Mouse (Mus musculus) embryonic facial prominence, embryonic 13.5 days (tissue): ENCODE measurements at regions not wholly inside any gene's neighbourhood (a gene's known extent, or its start where the extent isn't known, plus 50 kb on each side); places are given as distances from the start of the nearest gene placed in this dataset.

Source experiments
- ATAC-seq: fragments of 200-750 bp; cut with Nextera tagmentation; 2 replicates; pipeline ENCODE4 v1.8.0; 2017; ENCODE audit warnings: low read depth; ENCODE audit not compliant: insufficient number of reproducible peaks, insufficient read depth, low FRiP score, low TSS enrichment
- H3K27ac ChIP-seq: fragments of 300-500 bp; sonication (generic); 2 replicates; pipeline ENCODE4 v1.5.1; 2015; ENCODE audit warnings: moderate library complexity, mild to moderate bottlenecking, inconsistent platforms
- H3K27me3 ChIP-seq: fragments of 300-500 bp; sonication (generic); 2 replicates; pipeline ENCODE4 v1.6.1; 2015; ENCODE audit warnings: mild to moderate bottlenecking, inconsistent platforms
- H3K36me3 ChIP-seq: fragments of 300-500 bp; sonication (generic); 2 replicates; pipeline ENCODE4 v1.6.1; 2015; ENCODE audit warnings: mild to moderate bottlenecking, inconsistent platforms
- H3K4me1 ChIP-seq: fragments of 300-500 bp; sonication (generic); 2 replicates; pipeline ENCODE4 v1.6.1; 2015; ENCODE audit warnings: inconsistent platforms
- H3K4me2 ChIP-seq: fragments of 300-500 bp; sonication (generic); 2 replicates; pipeline ENCODE4 v1.6.1; 2015; ENCODE audit warnings: moderate library complexity, mild to moderate bottlenecking, inconsistent platforms
- H3K4me3 ChIP-seq: fragments of 300-500 bp; sonication (generic); 2 replicates; pipeline ENCODE4 v1.5.1; 2015; ENCODE audit warnings: mild to moderate bottlenecking, inconsistent platforms
- H3K9ac ChIP-seq: fragments of 300-500 bp; sonication (generic); 2 replicates; pipeline ENCODE4 v1.6.1; 2015; ENCODE audit warnings: mild to moderate bottlenecking, inconsistent platforms
- H3K9me3 ChIP-seq: fragments of 300-500 bp; sonication (generic); 2 replicates; pipeline ENCODE4 v1.6.1; 2016; ENCODE audit warnings: inconsistent platforms
- WGBS: fragments of 180-500 bp; shearing (Covaris S2); methylation state at CpG from one replicate; pipeline ENCODE4 v1.1.7; 2015; ENCODE audit warnings: mixed read lengths; 5-methylcytosine and 5-hydroxymethylcytosine counted together

DNA sequence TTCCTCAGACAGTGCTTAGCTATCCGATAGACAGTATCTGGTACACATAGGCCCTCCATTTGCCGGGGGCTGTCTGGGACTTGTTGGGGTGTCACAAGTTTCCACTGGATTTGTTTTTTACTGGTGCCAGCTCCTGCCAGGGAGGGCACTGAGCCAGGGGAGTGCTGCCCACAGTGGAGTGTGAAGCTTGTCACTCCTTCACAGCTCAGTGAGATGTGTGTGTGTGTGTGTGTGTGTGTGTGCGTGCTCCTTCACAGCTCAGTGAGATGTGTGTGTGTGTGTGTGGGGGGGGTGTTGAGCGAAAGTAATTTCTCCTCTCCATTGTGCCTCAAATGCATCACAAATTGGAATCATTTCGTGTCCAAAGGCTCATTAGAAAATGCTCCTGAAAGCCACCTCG is 632.5 kb upstream of the Auts2 start:
- Histone ChIP-seq H3K4me2 (no peak overlapping the region), H3K9ac (no peak overlapping the region), H3K4me1 (peaks cover 16% of the 10 kb centered on the region), H3K9me3 (no peaks in the 10 kb centered on the region), H3K27me3 (no peaks in the 10 kb centered on the region), H3K27ac (no peak overlapping the region), H3K4me3 (no peak overlapping the region), H3K36me3 (no peaks in the 10 kb centered on the region)
- WGBS = 91% methylated on average over 6 of the region's 6 CpGs
- ATAC-seq = no peak

GRCm38 (mm10) chr5:133173155-133173723 is 630.1 kb upstream of the Auts2 start:
- Histone ChIP-seq H3K4me2 (no peak overlapping the region), H3K4me1 (peaks cover 19% of the 10 kb centered on the region), H3K27me3 (no peaks in the 10 kb centered on the region), H3K4me3 (no peak overlapping the region), H3K9me3 (no peaks in the 10 kb centered on the region), H3K27ac (no peak overlapping the region), H3K9ac (no peak overlapping the region), H3K36me3 (no peaks in the 10 kb centered on the region)
- WGBS = 25% methylated on average over 6 of the region's 6 CpGs
- peak; percentile 87 for ATAC-seq

DNA sequence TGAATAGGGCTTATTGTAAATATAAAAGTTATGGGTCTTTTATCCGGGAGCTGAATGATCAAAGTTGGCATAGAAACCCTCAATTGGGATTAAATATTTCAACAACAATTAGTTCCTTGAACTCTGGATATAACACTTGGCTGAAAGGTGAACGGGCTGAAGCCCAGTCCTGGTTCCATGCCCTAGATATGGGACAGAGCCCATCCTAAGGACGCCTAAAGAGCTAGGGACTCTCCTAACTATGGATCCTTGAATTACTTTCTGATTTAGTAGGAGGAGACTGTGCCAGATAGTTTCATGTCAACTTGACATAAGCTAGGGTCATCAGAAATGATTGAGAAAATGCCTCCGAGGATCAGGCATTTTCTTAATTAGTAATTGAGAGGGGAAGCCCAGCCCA is 629.5 kb upstream of the Auts2 start:
- H3K27me3 ChIP-seq = no peaks in the 10 kb centered on the region
- H3K4me3 ChIP-seq = no peak overlapping the region
- no peak overlapping the region for H3K27ac ChIP-seq
- no peaks in the 10 kb centered on the region for H3K9me3 ChIP-seq
- H3K36me3 ChIP-seq = no peaks in the 10 kb centered on the region
- ATAC-seq = no peak
- 71% methylated on average over 4 of the region's 4 CpGs for WGBS
- no peak overlapping the region for H3K9ac ChIP-seq
- H3K4me1 ChIP-seq = peaks cover 19% of the 10 kb centered on the region
- H3K4me2 ChIP-seq = no peak overlapping the region

- ATAC-seq = no peak
- Histone ChIP-seq H3K36me3 (no peaks in the 10 kb centered on the region), H3K4me1 (peaks cover 32% of the 10 kb centered on the region), H3K27ac (no peak overlapping the region), H3K4me3 (no peak overlapping the region), H3K9me3 (no peaks in the 10 kb centered on the region), H3K27me3 (no peaks in the 10 kb centered on the region), H3K9ac (no peak overlapping the region), H3K4me2 (no peak overlapping the region)
- 22% methylated on average over 1 of the region's 1 CpGs for WGBS
Measured at GRCm38 (mm10) chr5:133171266-133171665, 628.1 kb upstream of the Auts2 start.

GRCm38 (mm10) chr5:133167576-133167975 is 624.4 kb upstream of the Auts2 start:
- H3K36me3 ChIP-seq = no peaks in the 10 kb centered on the region
- H3K27ac ChIP-seq = no peak overlapping the region
- no peak overlapping the region for H3K9ac ChIP-seq
- 42% methylated on average over 2 of the region's 2 CpGs for WGBS
- H3K9me3 ChIP-seq = no peaks in the 10 kb centered on the region
- no peak overlapping the region for H3K4me2 ChIP-seq
- H3K4me3 ChIP-seq = no peak overlapping the region
- peaks cover 26% of the 10 kb centered on the region for H3K4me1 ChIP-seq
- no peaks in the 10 kb centered on the region for H3K27me3 ChIP-seq
- ATAC-seq = no peak

DNA sequence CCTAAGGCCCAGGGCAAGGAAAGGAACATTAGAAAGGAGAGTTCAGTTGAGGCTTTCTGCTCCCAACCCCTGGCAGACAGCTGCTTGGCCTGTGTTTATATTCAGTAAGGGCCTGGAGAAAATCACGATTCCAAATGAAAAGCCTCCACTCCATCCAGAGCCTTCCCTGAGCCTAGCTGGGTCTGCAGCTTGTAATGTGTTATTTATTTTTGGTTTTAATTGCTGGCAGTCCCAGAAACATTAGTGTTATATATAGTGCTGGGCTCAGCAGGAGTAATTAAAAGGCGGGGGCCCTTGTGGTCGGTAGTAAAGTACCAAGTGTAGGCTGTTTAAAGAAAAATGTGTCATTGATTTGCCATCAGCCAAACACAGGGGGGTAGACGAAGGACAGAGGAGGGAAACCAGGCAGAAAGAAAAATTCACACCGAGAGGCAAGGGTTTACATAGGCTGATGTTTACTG is 623.9 kb upstream of the Auts2 start:
- ATAC-seq = peak; percentile 76; the same call in 1 of the 2 replicates
- Histone ChIP-seq H3K27me3 (no peaks in the 10 kb centered on the region), H3K9ac (no peak overlapping the region), H3K4me3 (no peak overlapping the region), H3K4me2 (no peak overlapping the region), H3K9me3 (no peaks in the 10 kb centered on the region), H3K4me1 (peaks cover 26% of the 10 kb centered on the region), H3K27ac (peak overlapping the region; percentile 23; the same call in 1 of the 2 replicates), H3K36me3 (no peaks in the 10 kb centered on the region)
- WGBS = 28% methylated on average over 5 of the region's 5 CpGs

- Histone ChIP-seq H3K27me3 (no peaks in the 10 kb centered on the region), H3K36me3 (no peaks in the 10 kb centered on the region), H3K4me2 (no peak overlapping the region), H3K27ac (no peak overlapping the region), H3K9ac (no peak overlapping the region), H3K4me3 (no peak overlapping the region), H3K4me1 (no peaks in the 10 kb centered on the region), H3K9me3 (no peaks in the 10 kb centered on the region)
- ATAC-seq = no peak
- WGBS = 48% methylated on average over 5 of the region's 5 CpGs
Measured at GRCm38 (mm10) chr5:133156115-133156857, 613.1 kb upstream of the Auts2 start.

GRCm38 (mm10) chr5:133145996-133146395 is 602.9 kb upstream of the Auts2 start:
- Histone ChIP-seq H3K9me3 (no peaks in the 10 kb centered on the region; the same call in 1 of the 2 replicates), H3K4me2 (no peak overlapping the region), H3K36me3 (no peaks in the 10 kb centered on the region), H3K4me3 (no peak overlapping the region), H3K27me3 (no peaks in the 10 kb centered on the region), H3K4me1 (no peaks in the 10 kb centered on the region), H3K9ac (no peak overlapping the region), H3K27ac (no peak overlapping the region)
- no peak for ATAC-seq

DNA sequence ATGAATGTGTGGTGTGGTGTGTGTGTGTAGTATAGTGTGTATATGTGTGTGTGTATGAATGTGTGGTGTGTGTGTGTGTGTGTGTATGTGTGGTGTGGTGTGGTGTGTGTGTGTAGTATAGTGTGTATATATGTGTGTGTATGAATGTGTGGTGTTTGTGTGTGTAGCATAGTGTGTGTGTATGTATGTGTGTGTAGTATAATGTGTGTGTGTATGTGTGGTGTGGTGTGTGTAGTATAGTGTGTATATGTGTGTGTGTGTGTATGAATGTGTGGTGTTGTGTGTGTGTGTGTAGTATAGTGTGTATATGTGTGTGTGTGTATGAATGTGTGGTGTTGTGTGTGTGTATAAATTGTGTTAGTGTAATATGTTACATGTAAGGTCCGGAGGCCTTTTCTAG is 600.5 kb upstream of the Auts2 start:
- no peak overlapping the region for H3K27ac ChIP-seq
- no peak for ATAC-seq
- no peaks in the 10 kb centered on the region for H3K4me1 ChIP-seq
- H3K9me3 ChIP-seq = no peaks in the 10 kb centered on the region; the same call in 1 of the 2 replicates
- WGBS = 91% methylated on average over 1 of the region's 1 CpGs
- no peak overlapping the region for H3K4me3 ChIP-seq
- no peak overlapping the region for H3K9ac ChIP-seq
- no peaks in the 10 kb centered on the region for H3K27me3 ChIP-seq
- H3K4me2 ChIP-seq = no peak overlapping the region
- H3K36me3 ChIP-seq = no peaks in the 10 kb centered on the region

GRCm38 (mm10) chr5:133142401-133143115 is 599.4 kb upstream of the Auts2 start:
- Histone ChIP-seq H3K36me3 (no peaks in the 10 kb centered on the region), H3K27me3 (no peaks in the 10 kb centered on the region), H3K4me3 (no peak overlapping the region), H3K27ac (no peak overlapping the region), H3K4me1 (no peaks in the 10 kb centered on the region), H3K9ac (no peak overlapping the region), H3K9me3 (no peaks in the 10 kb centered on the region; the same call in 1 of the 2 replicates), H3K4me2 (no peak overlapping the region)
- 80% methylated on average over 11 of the region's 11 CpGs for whole genome bisulfite sequencing
- no peak for ATAC-seq

DNA sequence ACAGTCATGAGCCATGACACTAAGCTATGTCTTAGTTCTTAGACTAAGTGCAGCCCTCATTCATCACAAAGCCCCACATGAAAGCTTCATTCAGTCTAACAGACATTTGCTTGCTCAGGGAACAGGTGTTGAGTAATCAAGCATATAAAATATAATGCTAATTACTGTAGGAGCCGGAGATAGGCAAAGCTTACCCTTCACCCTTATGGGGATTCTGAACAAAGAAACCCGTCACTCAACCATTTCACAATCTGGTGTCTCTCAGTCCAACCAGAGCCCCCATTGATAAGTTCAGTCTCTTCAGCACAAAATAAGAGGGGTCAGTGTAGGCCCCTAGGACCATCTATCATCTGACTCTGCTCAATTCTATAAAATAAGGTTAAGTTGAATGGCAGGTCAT is 587.9 kb upstream of the Auts2 start:
- Histone ChIP-seq H3K4me2 (no peak overlapping the region), H3K4me1 (no peaks in the 10 kb centered on the region), H3K4me3 (no peak overlapping the region), H3K9ac (no peak overlapping the region), H3K27ac (no peak overlapping the region), H3K27me3 (no peaks in the 10 kb centered on the region), H3K9me3 (no peaks in the 10 kb centered on the region), H3K36me3 (no peaks in the 10 kb centered on the region)
- no peak for ATAC-seq
- 86% methylated on average over 2 of the region's 2 CpGs for WGBS

DNA sequence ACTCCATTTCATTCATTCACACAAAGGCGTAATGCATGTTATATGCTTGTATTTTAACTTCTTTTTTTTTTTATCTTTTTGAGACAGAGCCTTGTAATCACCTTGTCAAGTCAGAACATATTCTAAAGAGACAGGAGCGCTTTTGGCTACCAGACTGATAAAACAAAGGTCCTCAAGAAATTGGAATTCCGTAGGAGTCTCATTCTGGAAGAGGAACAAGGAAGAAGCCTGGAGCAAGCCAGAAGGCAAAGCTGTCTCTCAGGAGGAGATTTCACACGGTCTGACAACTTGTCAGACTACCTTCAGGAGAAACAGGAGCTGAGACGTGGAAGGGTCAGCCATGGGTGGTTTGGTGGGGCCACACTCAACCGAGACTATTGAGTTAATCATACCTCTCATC is 587.2 kb upstream of the Auts2 start:
- Histone ChIP-seq H3K36me3 (no peaks in the 10 kb centered on the region), H3K4me3 (no peak overlapping the region), H3K4me1 (no peaks in the 10 kb centered on the region), H3K9me3 (no peaks in the 10 kb centered on the region), H3K27me3 (no peaks in the 10 kb centered on the region), H3K9ac (no peak overlapping the region), H3K27ac (no peak overlapping the region), H3K4me2 (no peak overlapping the region)
- 73% methylated on average over 6 of the region's 6 CpGs for WGBS
- no peak for ATAC-seq
